Mouse (Mus musculus): ENCODE results near the gene Fam178b. TPM values are rescaled to one million over a fixed set of nuclear protein-coding genes. Genes with fewer than 3 reads are reported as not detected.

Fam178b gene
- polyA plus RNA-seq, 1 experiment from 2014 or later = 0.28 TPM

GRCm38 (mm10) chr1:36524058-36524457 lies 158.9 kb downstream of the Fam178b start:
- H3K9ac ChIP-seq (ENCODE audit: low read depth, low read length) = no peak overlapping the region
- no peak overlapping the region for H3K4me3 ChIP-seq (ENCODE audit: low read length)
- H3K4me1 ChIP-seq (ENCODE audit: control insufficient read depth, insufficient read depth, low read depth, low read length) = peaks cover 2% of the 10 kb centered on the region; the same call in 1 of the 2 replicates
- no peak for ATAC-seq
- H3K36me3 ChIP-seq (ENCODE audit: control insufficient read depth, insufficient read depth, low read length) = peaks cover 46% of the 10 kb centered on the region
- 82% methylated on average over 5 of the region's 5 CpGs for WGBS
- H3K4me2 ChIP-seq (ENCODE audit: low read length) = no peak overlapping the region
- no peaks in the 10 kb centered on the region for H3K27me3 ChIP-seq (replicated peaks; ENCODE audit: control insufficient read depth, insufficient read depth, low read length)
- H3K9me3 ChIP-seq (ENCODE audit: control insufficient read depth, low read length) = no peaks in the 10 kb centered on the region
- H3K27ac ChIP-seq (ENCODE audit: low read depth, low read length) = no peak overlapping the region

GRCm38 (mm10) chr1:36523332-36524013 lies 159.5 kb downstream of the Fam178b start:
- no peak overlapping the region for H3K27ac ChIP-seq (ENCODE audit: low read depth, low read length)
- WGBS = 45% methylated on average over 9 of the region's 9 CpGs
- no peak overlapping the region for H3K4me2 ChIP-seq (ENCODE audit: low read length)
- H3K4me1 ChIP-seq (ENCODE audit: control insufficient read depth, insufficient read depth, low read depth, low read length) = peaks cover 2% of the 10 kb centered on the region; the same call in 1 of the 2 replicates
- H3K27me3 ChIP-seq (replicated peaks; ENCODE audit: control insufficient read depth, insufficient read depth, low read length) = no peaks in the 10 kb centered on the region
- H3K4me3 ChIP-seq (ENCODE audit: low read length) = no peak overlapping the region
- peaks cover 48% of the 10 kb centered on the region for H3K36me3 ChIP-seq (ENCODE audit: control insufficient read depth, insufficient read depth, low read length)
- H3K9ac ChIP-seq (ENCODE audit: low read depth, low read length) = no peak overlapping the region
- peak; percentile 55 for ATAC-seq
- H3K9me3 ChIP-seq (ENCODE audit: control insufficient read depth, low read length) = no peaks in the 10 kb centered on the region

- 88% methylated on average over 7 of the region's 7 CpGs for WGBS
These were observed 160.8 kb downstream of the Fam178b start for GRCm38 (mm10) chr1:36522210-36522609.

GRCm38 (mm10) chr1:36519626-36520025 lies 163.4 kb downstream of the Fam178b start:
- Histone ChIP-seq H3K27ac (ENCODE audit: low read depth, low read length) (no peak overlapping the region), H3K27me3 (replicated peaks; ENCODE audit: control insufficient read depth, insufficient read depth, low read length) (no peaks in the 10 kb centered on the region), H3K4me3 (ENCODE audit: low read length) (no peak overlapping the region), H3K9me3 (ENCODE audit: control insufficient read depth, low read length) (no peaks in the 10 kb centered on the region), H3K4me1 (ENCODE audit: control insufficient read depth, insufficient read depth, low read depth, low read length) (peaks cover 12% of the 10 kb centered on the region), H3K4me2 (ENCODE audit: low read length) (no peak overlapping the region), H3K36me3 (ENCODE audit: control insufficient read depth, insufficient read depth, low read length) (peaks cover 37% of the 10 kb centered on the region), H3K9ac (ENCODE audit: low read depth, low read length) (no peak overlapping the region)
- 86% methylated on average over 11 of the region's 11 CpGs for WGBS
- no peak for ATAC-seq

More at GRCm38 (mm10) chr1:36522210-36522609, 160.8 kb downstream of the Fam178b start:
- Histone ChIP-seq H3K9me3 (ENCODE audit: control insufficient read depth, low read length) (no peaks in the 10 kb centered on the region), H3K4me1 (ENCODE audit: control insufficient read depth, insufficient read depth, low read depth, low read length) (no peaks in the 10 kb centered on the region; the same call in 1 of the 2 replicates), H3K27ac (ENCODE audit: low read depth, low read length) (no peak overlapping the region), H3K9ac (ENCODE audit: low read depth, low read length) (no peak overlapping the region), H3K36me3 (ENCODE audit: control insufficient read depth, insufficient read depth, low read length) (peaks cover 50% of the 10 kb centered on the region), H3K4me3 (ENCODE audit: low read length) (no peak overlapping the region), H3K4me2 (ENCODE audit: low read length) (no peak overlapping the region), H3K27me3 (replicated peaks; ENCODE audit: control insufficient read depth, insufficient read depth, low read length) (no peaks in the 10 kb centered on the region)
- no peak for ATAC-seq

GRCm38 (mm10) chr1:36518259-36518658 lies 164.7 kb downstream of the Fam178b start:
- Histone ChIP-seq H3K9me3 (ENCODE audit: control insufficient read depth, low read length) (no peaks in the 10 kb centered on the region), H3K4me3 (ENCODE audit: low read length) (no peak overlapping the region), H3K4me1 (ENCODE audit: control insufficient read depth, insufficient read depth, low read depth, low read length) (peaks cover 25% of the 10 kb centered on the region), H3K4me2 (ENCODE audit: low read length) (no peak overlapping the region), H3K27me3 (replicated peaks; ENCODE audit: control insufficient read depth, insufficient read depth, low read length) (no peaks in the 10 kb centered on the region), H3K9ac (ENCODE audit: low read depth, low read length) (no peak overlapping the region), H3K36me3 (ENCODE audit: control insufficient read depth, insufficient read depth, low read length) (peaks cover 30% of the 10 kb centered on the region), H3K27ac (ENCODE audit: low read depth, low read length) (no peak overlapping the region)
- 83% methylated on average over 3 of the region's 3 CpGs for WGBS
- no peak for ATAC-seq

GRCm38 (mm10) chr1:36513718-36514117 lies 169.3 kb downstream of the Fam178b start:
- 33% methylated on average over 2 of the region's 2 CpGs for WGBS
- H3K27ac ChIP-seq (ENCODE audit: low read depth, low read length) = no peak overlapping the region
- no peak for ATAC-seq
- H3K9ac ChIP-seq (ENCODE audit: low read depth, low read length) = no peak overlapping the region
- peaks cover 28% of the 10 kb centered on the region for H3K4me1 ChIP-seq (ENCODE audit: control insufficient read depth, insufficient read depth, low read depth, low read length)
- peaks cover 2% of the 10 kb centered on the region; the same call in 1 of the 2 replicates for H3K36me3 ChIP-seq (ENCODE audit: control insufficient read depth, insufficient read depth, low read length)
- peak overlapping the region; percentile 92 for H3K4me2 ChIP-seq (ENCODE audit: low read length)
- no peaks in the 10 kb centered on the region for H3K9me3 ChIP-seq (ENCODE audit: control insufficient read depth, low read length)
- H3K4me3 ChIP-seq (ENCODE audit: low read length) = peak overlapping the region; percentile 84
- no peaks in the 10 kb centered on the region for H3K27me3 ChIP-seq (replicated peaks; ENCODE audit: control insufficient read depth, insufficient read depth, low read length)

- peak overlapping the region; percentile 88; the same call in 1 of the 2 replicates for H3K9ac ChIP-seq (ENCODE audit: low read depth, low read length)
- H3K4me1 ChIP-seq (ENCODE audit: control insufficient read depth, insufficient read depth, low read depth, low read length) = peaks cover 28% of the 10 kb centered on the region
- no peaks in the 10 kb centered on the region for H3K27me3 ChIP-seq (replicated peaks; ENCODE audit: control insufficient read depth, insufficient read depth, low read length)
- no peaks in the 10 kb centered on the region for H3K9me3 ChIP-seq (ENCODE audit: control insufficient read depth, low read length)
- peak overlapping the region; percentile 84 for H3K4me3 ChIP-seq (ENCODE audit: low read length)
- peaks cover 2% of the 10 kb centered on the region; the same call in 1 of the 2 replicates for H3K36me3 ChIP-seq (ENCODE audit: control insufficient read depth, insufficient read depth, low read length)
- no peak for ATAC-seq
- 0% methylated on average over 1 of the region's 1 CpGs for WGBS
- peak overlapping the region; percentile 92 for H3K4me2 ChIP-seq (ENCODE audit: low read length)
- H3K27ac ChIP-seq (ENCODE audit: low read depth, low read length) = no peak overlapping the region
These were observed 169.7 kb downstream of the Fam178b start for GRCm38 (mm10) chr1:36513310-36513709.

GRCm38 (mm10) chr1:36512966-36513280 lies 170.1 kb downstream of the Fam178b start:
- peaks cover 2% of the 10 kb centered on the region; the same call in 1 of the 2 replicates for H3K36me3 ChIP-seq (ENCODE audit: control insufficient read depth, insufficient read depth, low read length)
- H3K9me3 ChIP-seq (ENCODE audit: control insufficient read depth, low read length) = no peaks in the 10 kb centered on the region
- peaks cover 28% of the 10 kb centered on the region for H3K4me1 ChIP-seq (ENCODE audit: control insufficient read depth, insufficient read depth, low read depth, low read length)
- H3K27ac ChIP-seq (ENCODE audit: low read depth, low read length) = peak overlapping the region; percentile 96
- WGBS = 2% methylated on average over 16 of the region's 16 CpGs
- peak overlapping the region; percentile 84 for H3K4me3 ChIP-seq (ENCODE audit: low read length)
- H3K4me2 ChIP-seq (ENCODE audit: low read length) = peak overlapping the region; percentile 92
- ATAC-seq = no peak
- no peaks in the 10 kb centered on the region for H3K27me3 ChIP-seq (replicated peaks; ENCODE audit: control insufficient read depth, insufficient read depth, low read length)
- H3K9ac ChIP-seq (ENCODE audit: low read depth, low read length) = peak overlapping the region; percentile 88
